Mouse (Mus musculus) splenic B cell, adult 2 months (primary cell): ENCODE measurements at regions not wholly inside any gene's neighbourhood (a gene's known extent, or its start where the extent isn't known, plus 50 kb on each side); places are given as distances from the start of the nearest gene placed in this dataset.

Experiments used
- DNase-seq: peaks from one replicate; pipeline ENCODE4 v3.0.0-alpha.2; 2011; ENCODE audit warnings: low read depth, low spot score
- H3K27me3 ChIP-seq: 2 replicates; pipeline ENCODE4 v1.6.1; 2012; ENCODE audit warnings: mild to moderate bottlenecking, low read length, moderate library complexity, mixed read lengths; ENCODE audit not compliant: control insufficient read depth, poor library complexity, insufficient read depth, severe bottlenecking
- H3K36me3 ChIP-seq: 2 replicates; pipeline ENCODE4 v1.6.1; 2012; ENCODE audit warnings: mild to moderate bottlenecking, low read length, moderate library complexity, mixed read lengths; ENCODE audit not compliant: control insufficient read depth, poor library complexity, insufficient read depth, severe bottlenecking

DNA sequence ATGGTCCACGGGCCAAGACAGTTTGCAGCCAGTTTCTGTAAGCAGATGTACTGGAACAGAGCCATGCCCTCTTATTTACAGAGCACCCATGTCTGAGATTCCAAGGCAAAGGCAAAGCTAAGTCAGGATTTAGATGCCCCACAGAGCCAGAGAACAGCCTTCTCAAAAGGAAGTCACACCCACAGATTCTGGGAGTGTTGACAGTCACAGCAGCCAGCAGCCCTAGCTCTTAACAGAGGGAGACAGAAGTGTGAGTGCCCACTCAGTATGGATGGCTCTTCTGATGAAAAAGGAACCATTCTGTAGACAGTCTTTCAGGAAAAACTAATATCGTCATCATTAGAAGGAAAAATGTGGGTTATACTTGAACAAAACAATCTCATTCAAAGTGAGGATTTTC lies 446.0 kb upstream of the Intu start:
- DNase-seq: no peak
- Histone ChIP-seq H3K27me3 (no peaks in the 10 kb centered on the region), H3K36me3 (no peaks in the 10 kb centered on the region)

DNA sequence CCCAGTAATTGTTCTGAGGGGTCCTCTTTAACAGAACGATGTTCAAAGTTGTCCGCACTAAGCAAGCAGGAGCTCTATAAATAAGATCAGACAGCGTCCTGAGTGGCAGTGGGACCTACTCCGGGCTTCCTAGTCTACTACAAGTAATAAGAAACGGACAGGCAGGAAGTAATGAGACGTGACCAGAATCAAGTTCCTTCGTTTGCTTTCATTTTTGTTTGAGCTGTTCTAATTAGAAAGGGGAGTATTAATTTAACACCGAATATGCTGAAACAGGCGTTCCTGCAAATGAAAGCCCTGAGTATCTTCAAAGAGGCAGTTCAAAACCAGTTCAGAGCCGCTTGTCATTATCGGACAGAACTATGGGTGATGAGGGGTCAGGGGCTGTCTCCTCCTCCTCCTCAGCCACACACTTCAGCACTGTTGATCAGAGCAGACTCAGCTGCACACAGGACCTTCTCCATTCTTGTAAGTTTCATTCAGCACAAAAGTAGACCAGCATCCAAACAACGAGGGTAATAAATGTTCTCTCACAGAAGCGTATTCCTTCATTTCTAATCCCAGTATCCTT lies 439.2 kb upstream of the Intu start:
- H3K27me3 ChIP-seq: no peaks in the 10 kb centered on the region
- H3K36me3 ChIP-seq: no peaks in the 10 kb centered on the region; the same call in 1 of the 2 replicates
- DNase-seq: no peak

DNA sequence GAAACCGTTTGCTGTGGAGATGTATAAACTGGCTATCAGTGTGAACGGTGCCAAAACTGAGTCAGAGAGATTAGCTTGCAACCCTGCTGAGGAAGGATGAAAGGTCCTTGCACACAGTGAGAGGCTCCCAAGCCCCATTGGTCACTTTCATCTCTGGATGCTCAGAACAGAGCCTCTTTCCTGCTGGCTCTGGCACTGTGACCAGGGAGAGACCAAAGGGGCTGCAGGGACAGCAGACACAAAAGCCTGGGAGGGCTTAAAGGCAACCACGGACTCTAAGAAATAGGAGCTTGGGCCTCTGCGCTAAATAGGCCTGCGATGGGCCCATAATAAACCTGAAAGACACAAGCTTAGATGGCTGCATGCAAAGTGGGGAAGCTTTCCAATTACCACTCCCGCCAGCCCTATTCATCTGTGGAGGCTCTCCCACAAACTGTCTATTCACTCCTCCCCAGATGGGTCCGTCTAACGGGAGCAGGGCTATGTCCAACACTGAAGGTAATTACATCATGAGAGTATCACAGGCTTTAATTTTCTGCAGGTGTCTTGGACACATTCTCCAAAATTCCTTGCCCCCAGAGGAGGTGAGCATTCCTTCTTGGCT lies 438.2 kb upstream of the Intu start:
- no peaks in the 10 kb centered on the region; the same call in 1 of the 2 replicates for H3K36me3 ChIP-seq
- no peak for DNase-seq
- H3K27me3 ChIP-seq: no peaks in the 10 kb centered on the region

DNA sequence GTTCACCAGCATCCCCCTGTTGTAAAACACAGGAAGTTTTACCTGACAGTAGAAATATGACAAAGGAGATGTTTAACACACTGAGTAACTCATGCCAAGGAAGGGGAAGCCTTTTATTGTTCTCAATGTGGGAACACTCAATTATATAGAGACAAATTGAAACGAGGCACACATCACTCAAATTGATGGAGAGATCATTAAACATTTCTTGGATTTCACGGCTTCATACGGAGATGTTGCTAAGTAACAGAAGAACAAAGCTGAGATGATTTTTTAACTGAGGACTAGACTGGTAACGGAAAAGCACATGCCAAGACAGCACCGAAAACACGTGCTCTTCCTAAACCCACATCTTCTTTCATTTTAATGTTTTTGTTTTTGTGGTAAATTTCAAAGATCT lies 437.0 kb upstream of the Intu start:
- no peak for DNase-seq
- Histone ChIP-seq H3K36me3 (no peaks in the 10 kb centered on the region; the same call in 1 of the 2 replicates), H3K27me3 (no peaks in the 10 kb centered on the region)

DNA sequence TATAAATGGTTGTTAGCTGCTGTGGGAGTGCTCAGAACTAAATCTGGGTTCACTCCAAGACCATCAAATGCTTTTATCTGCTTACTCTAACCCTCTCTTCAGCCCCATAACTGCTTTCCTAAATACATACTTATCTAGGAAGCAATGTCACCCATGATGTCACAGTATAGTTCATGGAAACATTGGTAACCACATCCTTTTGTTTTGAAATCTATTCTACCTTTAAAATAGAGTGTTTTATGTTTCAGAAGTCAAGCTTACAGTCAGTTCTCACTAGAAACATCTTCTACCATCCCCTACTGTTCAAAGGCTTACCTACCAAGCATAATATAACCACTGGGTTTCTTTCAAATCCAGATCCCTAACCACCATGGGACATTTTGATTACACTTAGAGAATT lies 436.4 kb upstream of the Intu start:
- no peaks in the 10 kb centered on the region for H3K27me3 ChIP-seq
- DNase-seq: no peak
- H3K36me3 ChIP-seq: no peaks in the 10 kb centered on the region; the same call in 1 of the 2 replicates

DNA sequence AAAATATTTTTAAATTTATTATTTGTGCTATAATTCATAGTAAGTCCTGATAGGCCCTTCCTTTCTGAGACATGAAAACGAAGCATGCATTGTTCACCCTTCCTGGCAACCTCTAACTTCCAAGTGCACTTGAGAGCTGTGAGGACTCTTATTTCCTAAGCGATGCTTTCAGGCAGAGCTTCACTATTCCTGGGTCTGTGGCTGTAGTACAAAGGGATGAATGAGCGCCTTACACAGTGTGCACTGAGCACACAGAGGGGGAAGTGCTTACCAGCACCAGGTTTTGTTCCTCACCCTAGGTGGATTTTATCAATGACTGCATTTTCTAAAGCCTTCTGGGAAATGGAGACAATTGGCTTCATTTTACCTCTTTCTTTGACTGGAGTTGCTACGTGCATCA lies 428.4 kb upstream of the Intu start:
- no peak for DNase-seq
- Histone ChIP-seq H3K27me3 (no peaks in the 10 kb centered on the region), H3K36me3 (no peaks in the 10 kb centered on the region)

DNA sequence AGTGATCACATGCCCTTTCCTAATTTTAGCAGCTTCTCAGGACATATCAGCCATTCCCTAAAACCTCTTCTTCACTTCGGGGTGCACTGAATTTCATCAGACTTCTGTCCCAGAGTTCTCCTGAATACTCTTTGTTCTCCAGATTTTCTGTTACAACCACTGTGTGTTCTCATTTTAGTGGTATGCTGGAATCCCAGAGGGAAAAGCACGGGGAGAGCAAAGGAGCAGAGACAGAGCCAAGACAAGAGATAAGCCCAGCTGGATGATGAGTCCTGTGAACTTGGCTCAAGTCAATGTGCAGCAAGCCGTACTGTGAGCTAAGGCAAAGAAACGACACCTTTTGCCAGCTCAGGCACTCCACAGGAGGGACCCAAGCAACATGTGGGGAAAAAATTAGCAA lies 416.3 kb upstream of the Intu start:
- no peaks in the 10 kb centered on the region for H3K36me3 ChIP-seq
- no peak for DNase-seq
- H3K27me3 ChIP-seq: no peaks in the 10 kb centered on the region

DNA sequence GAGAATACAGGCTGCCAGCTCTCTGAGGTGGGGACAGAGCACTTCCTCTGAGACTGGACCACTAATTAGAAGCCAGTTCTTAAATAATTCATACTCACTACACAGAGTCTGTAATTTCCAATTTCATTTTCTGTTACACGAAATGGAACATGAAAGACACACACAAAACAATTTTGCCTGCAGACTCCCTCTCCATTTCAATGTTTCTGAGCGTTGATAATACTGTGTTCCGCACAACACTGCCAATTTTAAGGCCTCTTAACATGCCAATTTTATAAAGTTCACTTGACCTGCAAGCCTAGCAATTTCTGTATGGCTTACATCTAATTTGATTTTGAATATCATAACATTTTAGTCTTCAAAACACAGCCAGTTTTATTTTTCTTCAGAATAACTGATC lies 412.5 kb upstream of the Intu start:
- DNase-seq: no peak
- Histone ChIP-seq H3K36me3 (no peaks in the 10 kb centered on the region), H3K27me3 (no peaks in the 10 kb centered on the region)

DNA sequence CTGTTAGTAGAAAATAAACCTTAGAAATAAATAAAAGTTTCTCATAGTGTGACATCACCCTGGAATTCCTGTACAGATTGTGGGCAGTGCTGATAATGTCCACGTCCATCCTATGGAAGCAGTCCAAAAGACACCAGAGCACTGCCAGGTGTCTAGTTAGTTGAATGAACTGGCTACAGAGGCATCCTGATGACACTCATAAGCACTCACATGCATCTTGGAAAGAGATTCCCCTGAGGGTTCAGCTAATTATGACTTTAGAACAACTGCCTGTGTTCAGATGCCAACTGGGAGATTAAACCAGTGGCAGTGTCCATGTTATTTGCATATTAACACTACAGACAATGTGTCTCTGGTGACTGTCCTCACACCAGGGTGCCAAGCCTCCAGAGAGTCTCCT lies 411.6 kb upstream of the Intu start:
- H3K27me3 ChIP-seq: no peaks in the 10 kb centered on the region
- no peaks in the 10 kb centered on the region for H3K36me3 ChIP-seq
- no peak for DNase-seq

DNA sequence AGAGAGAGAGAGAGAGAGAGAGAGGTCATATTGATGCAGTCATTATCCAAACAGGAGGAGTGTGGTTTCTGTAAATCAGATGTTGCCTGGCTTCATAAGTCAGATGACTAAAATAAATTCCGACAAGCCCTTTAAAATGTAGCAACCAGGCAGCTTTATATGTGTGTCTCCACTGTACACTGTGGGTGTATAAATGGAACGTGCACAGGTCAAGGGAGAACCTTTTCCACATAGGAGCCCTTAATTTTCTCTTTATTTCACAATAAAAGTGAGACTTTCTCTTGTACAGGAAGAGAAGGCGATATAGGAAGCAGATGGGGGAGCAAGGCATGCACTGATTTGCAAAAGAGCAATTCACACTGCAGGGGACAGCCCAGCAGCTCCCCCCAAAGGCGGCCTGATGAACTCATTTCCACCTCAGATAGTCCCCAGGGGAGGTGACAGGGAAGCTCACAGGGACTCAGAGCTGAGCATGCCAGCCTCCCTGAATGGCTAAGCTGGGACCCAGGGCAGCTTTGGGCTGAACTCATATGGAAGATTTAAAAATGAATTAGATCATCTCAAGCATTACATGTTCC lies 410.7 kb upstream of the Intu start:
- DNase-seq: no peak
- H3K27me3 ChIP-seq: no peaks in the 10 kb centered on the region
- no peaks in the 10 kb centered on the region for H3K36me3 ChIP-seq

DNA sequence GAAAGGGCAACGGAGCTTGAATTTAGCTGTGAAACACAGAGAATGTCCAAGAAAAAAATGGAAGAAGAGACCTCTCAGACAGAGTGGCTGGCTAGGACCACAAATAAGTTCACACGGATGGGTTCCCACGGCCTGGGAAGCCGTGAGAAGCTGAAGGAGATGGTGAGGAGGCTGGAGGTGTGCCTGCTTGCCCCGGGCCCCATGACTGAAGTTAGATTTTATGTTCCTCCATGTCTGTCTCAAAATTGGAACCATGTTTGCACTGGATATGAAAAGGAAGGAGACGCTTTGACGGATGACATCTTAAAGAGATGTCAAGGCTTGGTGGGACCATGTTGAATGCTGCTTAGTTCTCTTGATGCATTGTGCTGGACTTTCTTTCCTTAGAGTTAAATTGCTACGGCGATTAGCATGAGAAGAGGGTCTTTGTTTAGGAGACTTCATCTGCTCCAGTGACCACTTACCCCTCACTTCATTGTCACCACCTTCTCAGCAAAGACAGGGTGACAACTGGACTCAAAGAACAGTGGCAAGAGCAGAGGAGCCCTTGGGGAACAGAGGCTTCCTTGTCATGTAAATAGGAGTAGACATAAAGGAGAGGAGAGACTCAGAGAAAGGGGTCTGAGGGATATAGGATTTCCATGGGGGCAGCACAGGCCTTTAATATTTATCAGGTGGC lies 407.4 kb upstream of the Intu start:
- Histone ChIP-seq H3K36me3 (no peaks in the 10 kb centered on the region), H3K27me3 (no peaks in the 10 kb centered on the region)
- no peak for DNase-seq

DNA sequence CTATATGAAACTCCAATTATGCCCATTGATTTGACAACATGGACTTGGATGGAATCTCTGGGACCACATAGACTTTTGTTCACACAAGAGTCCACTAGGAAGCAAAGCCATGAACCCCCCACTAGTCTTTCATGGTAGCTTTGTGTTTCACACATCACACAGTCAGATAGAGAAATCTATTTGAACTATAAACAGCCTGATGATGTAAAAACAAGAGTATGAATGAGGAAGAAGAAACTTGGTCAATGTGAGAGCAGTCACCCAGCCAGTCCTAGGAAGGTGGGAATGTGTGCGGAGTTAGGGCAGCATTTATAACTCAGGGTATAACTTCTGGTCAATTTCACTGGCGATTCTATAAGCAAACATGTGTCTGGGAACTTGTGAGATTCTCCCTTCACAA lies 404.2 kb upstream of the Intu start:
- DNase-seq: no peak
- H3K36me3 ChIP-seq: no peaks in the 10 kb centered on the region
- H3K27me3 ChIP-seq: no peaks in the 10 kb centered on the region

DNA sequence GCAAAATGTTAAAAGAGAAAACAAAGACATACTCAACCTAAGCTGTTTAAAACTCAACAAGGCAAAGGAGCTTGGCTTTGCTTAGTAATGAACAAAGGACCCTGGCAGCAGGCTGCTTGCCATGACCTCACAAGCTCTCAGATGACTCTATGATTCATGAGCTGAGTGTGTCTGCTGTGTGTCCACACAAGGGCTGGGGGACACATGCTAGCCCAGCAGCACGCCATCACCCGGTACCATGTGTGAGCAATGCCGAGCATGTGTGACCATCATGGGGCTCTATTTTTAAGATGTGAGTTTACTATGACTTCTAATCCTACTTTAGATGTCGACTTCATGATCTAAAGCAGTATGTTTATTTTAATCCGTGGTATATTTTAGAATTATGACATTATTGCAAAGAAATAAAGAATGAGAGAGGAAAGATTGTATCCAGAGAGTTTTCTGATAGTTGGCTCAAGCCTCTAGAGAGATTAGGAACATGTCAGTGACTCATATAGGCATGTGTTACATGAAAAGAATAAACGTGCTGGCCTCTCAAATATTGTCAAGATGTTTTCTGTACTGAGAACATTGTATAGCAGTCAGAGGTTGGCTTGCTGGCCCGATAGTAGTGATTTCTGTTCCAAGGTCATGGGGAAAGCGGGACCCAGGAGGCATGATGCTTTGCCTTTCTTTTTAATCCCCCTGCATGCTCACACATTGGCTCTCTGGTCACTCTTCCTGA lies 400.1 kb upstream of the Intu start:
- no peaks in the 10 kb centered on the region for H3K27me3 ChIP-seq

DNA sequence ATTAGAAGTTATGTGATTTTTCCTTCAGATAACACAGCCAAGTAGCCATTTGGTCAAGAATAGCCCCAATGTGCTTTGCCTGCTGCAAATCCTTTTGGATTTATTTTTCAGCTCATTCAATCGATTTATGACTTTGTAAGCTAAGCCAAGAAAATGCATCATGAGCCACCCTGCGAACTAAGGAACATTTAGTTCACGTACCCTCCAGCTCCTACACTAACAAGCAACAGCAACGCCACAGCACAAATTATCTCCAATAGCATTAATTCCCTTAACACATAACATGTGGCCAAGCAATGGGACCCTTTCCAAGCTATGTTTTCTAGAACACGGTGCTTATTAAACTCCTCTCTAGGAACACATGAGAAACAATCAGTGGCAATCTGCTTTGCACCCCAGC lies 392.4 kb upstream of the Intu start:
- no peak for DNase-seq
- Histone ChIP-seq H3K36me3 (no peaks in the 10 kb centered on the region), H3K27me3 (no peaks in the 10 kb centered on the region)

More for the DNA sequence above, 400.1 kb upstream of the Intu start:
- no peak for DNase-seq
- H3K36me3 ChIP-seq: no peaks in the 10 kb centered on the region

DNA sequence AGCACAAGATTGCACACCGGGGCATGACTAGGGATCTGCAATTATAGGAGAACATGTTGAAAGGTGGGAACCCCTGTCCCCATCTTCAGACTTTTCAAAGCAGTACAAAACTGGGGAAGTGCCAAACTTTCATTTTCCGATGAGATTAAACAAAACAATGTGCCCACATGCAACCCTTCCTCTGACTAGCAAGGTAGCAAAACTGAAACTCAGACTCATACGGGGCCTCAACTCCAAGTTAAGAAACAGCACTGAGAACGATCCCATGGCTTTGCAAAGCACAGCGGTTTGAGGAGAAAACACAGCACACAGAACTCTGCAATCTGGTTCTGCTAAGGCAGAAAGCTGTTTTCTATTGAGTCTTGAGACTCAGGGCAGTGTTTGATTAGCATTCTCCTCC lies 388.9 kb upstream of the Intu start:
- H3K27me3 ChIP-seq: no peaks in the 10 kb centered on the region
- H3K36me3 ChIP-seq: no peaks in the 10 kb centered on the region
- no peak for DNase-seq
